Mouse (Mus musculus) brain, embryonic 14.5 days (tissue): ENCODE data around the gene Rspry1.

Experiments used
- CTCF ChIP-seq: fragments of 200-500 bp; IDR thresholded peaks from 2 replicates; pipeline ENCODE4 v1.5.1; 2012; ENCODE audit warnings: inconsistent platforms, mild to moderate bottlenecking, moderate library complexity, borderline replicate concordance; ENCODE audit not compliant: insufficient read depth, insufficient read length; ENCODE audit errors: extremely low read depth
- POLR2A ChIP-seq: fragments of 200-500 bp; IDR thresholded peaks from 2 replicates; pipeline ENCODE4 v1.6.1; 2012; ENCODE audit warnings: mild to moderate bottlenecking, inconsistent platforms, borderline replicate concordance; ENCODE audit not compliant: poor library complexity, insufficient read depth, insufficient read length, severe bottlenecking; ENCODE audit errors: extremely low read depth

DNA sequence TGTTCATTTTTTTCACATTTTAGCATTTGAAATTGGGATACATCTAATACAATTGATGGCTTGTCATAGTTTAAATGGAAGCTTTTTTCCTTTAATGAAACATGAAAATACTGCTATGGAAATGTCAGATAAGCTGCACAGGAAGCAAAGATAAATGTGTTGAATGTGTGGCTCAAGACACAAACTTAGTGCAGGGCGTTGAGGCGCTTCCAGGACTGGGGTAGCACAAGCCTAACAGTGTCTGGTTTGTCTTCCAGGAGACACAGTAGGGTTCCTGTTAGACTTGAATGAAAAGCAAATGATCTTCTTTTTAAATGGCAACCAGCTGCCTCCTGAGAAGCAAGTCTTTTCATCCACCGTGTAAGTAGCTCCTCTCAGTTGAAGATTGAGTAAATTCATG lies 47.8 kb downstream of the Rspry1 start:
- no peak for TF ChIP-seq CTCF
- no peak for TF ChIP-seq POLR2A
